Mouse (Mus musculus) CD4-positive, CD25-positive, alpha-beta regulatory T cell, adult 4 months (primary cell): ENCODE results near the gene Map3k20. TPM values are rescaled to one million over a fixed set of nuclear protein-coding genes. Genes with fewer than 3 reads are reported as not detected.
A peak's percentile ranks its signal among the peaks of the same experiment; 100 is the strongest.

Source experiments
- ATAC-seq: one replicate; pipeline ENCODE4 v1.8.0; 2017
- polyA plus RNA-seq, 2 experiments: library from polyadenylated mRNA; unstranded; fragments of 100-300 nt; shearing (Covaris generic); gene quantifications; one replicate each; pipeline ENCODE4 v1.2.1; 2017

The Map3k20 gene
- under 1 TPM in 1 of 2 experiments, not detected in 1; 0.17 TPM for polyA plus RNA-seq

DNA sequence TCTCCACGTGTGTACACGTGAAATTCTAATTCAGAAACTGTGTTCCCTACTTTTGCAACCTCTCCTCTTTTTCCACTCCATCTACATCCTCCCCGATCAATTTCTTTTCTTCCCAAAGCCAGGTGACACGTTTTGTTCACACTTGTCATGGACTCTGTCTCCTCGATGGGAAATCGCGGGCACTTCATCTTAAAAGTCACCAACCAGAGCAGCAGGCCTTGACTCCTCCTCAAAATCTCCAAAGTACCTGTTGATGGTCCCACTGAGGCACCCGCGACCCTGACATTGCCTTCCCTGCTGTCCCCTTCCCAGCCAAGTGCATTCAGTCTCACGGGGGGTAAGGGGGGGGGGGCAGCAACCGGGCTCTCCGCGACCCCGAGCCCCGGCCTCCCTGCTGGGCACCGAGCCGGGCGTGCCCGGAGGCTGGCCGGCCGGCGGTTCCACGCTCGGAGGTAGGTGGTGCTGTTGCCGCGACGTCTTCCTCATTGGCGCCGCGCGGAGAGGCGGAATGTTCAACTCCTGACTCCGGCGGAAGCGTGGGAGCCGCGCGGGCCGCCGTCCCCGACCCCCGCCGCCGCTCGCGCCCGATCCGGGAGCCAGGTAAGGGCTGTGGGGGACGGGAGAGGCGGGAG, at the start of gene Map3k20:
Map3k20 (plus strand) TSS at position 382 of the 632 bp plus-strand sequence.
- ATAC-seq = peak; percentile 16

GRCm38 (mm10) chr2:72238421-72238820, 47.0 kb upstream of the Map3k20 start:
- ATAC-seq = no peak

DNA sequence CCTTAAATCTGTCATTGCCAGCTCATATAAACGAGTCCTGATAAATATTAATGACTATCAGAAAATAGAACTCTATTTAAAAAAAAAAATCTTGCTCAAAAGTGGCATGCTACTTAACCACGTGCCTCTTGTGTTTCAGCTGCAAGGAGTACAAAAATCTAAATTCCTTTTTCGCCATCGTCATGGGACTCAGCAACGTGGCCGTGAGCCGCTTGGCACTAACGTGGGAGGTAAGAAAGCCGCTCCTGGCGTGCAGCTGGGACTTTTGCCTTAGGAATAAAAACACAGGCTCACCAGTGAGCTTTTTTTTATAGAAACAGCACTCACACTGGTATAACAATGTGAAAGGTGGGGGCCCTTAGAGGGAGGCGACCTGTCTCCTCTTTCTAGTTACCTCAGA, 46.5 kb upstream of the Map3k20 start:
- no peak for ATAC-seq

DNA sequence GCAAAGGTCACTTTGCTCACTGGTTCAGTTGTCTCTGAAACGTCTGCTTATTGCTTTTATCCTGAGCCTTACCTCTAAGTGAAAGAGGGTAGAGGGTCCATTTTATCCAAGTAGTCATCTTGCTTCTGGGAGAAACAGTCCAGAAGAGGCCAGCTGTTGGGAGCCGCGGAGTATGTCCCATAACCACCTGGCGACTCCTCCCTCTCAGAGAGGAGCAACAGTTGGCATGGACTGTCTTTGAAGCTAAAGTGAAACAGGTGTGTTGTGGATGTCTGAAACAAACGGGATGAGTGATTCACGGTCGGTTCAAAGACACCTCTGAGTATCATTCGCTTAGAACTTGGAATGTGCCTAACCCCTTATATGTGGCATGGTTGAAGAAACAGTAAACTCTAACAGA, 46.0 kb upstream of the Map3k20 start:
- ATAC-seq = no peak

DNA sequence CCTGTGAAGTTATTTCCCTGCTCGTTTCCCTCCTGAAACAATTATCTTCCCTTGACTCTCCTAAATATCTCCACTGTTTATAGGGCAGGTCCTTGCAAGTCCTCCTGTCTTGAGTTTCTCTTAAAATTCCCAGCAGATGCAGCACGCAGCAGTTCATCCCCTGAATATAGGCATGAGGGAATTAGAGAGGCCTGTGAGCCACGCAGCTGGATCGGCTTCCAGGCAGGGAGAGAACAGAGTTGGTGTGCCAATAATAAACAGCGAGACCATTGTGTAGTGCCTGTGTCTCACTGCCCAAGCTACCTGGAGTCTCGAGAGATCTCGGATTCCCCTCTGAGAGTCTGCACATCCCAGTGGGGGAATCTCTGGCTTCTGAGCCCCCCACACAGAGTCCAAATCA, 45.4 kb upstream of the Map3k20 start:
- ATAC-seq = no peak

- no peak for ATAC-seq
Measured at GRCm38 (mm10) chr2:72240691-72241090, 44.7 kb upstream of the Map3k20 start.

DNA sequence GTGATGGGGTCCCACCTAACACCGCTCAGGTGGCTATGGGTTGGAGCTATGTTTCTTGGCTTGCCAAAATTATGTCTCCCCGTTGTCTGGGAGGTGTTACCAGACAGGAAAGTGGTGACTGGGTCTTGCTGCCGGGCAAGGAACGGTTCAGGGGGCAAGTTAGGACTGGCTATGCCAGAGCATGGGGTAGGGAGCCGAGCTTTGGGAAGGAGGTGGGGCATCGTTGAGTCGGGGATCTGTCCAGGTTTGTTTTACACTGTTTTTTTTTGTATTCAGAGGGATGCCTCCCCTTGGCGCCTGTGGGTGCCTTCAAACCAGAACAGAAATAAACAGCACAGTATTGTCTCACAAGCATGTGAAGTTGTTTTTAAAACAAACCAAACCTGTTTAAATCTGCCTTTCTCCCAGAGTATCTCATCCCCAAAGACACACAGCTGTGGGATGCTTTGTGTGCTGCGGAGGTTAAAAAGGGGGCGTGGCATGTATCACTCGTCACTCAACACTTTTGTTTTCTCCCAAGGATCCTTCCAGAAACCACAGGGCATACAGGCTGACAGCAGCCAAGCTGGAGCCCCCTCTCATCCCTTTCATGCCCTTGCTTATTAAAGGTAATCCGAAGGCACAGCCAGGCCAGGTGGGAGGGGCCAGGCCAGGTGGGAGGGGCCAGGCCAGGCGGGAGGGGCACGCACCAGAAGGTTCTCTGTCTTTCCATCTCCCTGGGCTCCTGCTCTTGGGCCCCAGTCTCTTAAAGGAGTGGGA, 43.5 kb upstream of the Map3k20 start:
- ATAC-seq = no peak

- no peak for ATAC-seq
Measured at GRCm38 (mm10) chr2:72242910-72243675, 42.3 kb upstream of the Map3k20 start.

GRCm38 (mm10) chr2:72245631-72246030, 39.8 kb upstream of the Map3k20 start:
- ATAC-seq = no peak

DNA sequence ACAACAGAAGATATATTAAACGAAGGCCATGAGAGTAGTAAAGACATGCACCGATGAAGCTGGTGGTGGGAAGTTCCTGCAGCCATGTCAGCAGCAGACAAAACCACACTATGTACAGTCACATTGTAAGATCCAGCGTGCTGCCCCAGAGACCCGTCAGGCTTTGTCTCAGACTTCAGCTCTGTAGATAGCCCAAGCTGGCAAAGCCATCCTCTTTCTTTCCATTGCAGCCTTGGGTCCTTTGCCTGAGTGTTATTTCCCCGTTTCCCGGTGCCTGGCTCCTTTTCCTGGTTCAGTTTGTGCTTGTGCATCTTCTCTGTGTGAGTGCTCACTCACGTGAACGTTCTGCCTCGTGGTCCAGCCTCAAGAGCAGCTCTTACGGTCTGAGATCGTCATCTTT, 39.1 kb upstream of the Map3k20 start:
- ATAC-seq = no peak

DNA sequence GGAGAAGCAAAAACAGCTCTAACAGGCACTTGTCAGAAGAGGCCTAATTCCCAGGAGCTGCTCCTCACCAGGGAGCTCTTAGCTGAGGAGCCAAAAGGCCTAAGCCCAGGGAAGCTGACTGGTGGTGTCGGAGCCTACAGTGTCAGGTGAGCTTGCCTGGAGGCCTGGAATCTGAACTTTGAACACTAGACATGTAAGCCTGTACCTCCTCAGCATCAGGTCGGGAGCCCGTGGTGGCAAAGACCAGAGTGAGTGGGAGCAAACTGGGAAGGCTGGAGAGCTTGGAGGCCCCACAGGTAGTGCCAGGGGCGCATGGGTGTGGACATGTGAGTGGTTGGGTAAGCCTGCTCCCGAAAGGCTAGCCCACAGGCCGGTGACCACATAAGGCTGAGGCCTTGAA, 37.6 kb upstream of the Map3k20 start:
- ATAC-seq = no peak

- no peak for ATAC-seq
Measured at GRCm38 (mm10) chr2:72252510-72253505, 32.6 kb upstream of the Map3k20 start.

- ATAC-seq = no peak
Measured at GRCm38 (mm10) chr2:72253882-72254281, 31.6 kb upstream of the Map3k20 start.

GRCm38 (mm10) chr2:72254813-72255582, 30.4 kb upstream of the Map3k20 start:
- no peak for ATAC-seq

- ATAC-seq = no peak
Measured at GRCm38 (mm10) chr2:72260704-72261103, 24.7 kb upstream of the Map3k20 start.

- no peak for ATAC-seq
Measured at GRCm38 (mm10) chr2:72262814-72263480, 22.5 kb upstream of the Map3k20 start.

GRCm38 (mm10) chr2:72267390-72267789, 18.0 kb upstream of the Map3k20 start:
- no peak for ATAC-seq

- ATAC-seq = no peak
Measured at GRCm38 (mm10) chr2:72269651-72270341, 15.6 kb upstream of the Map3k20 start.

DNA sequence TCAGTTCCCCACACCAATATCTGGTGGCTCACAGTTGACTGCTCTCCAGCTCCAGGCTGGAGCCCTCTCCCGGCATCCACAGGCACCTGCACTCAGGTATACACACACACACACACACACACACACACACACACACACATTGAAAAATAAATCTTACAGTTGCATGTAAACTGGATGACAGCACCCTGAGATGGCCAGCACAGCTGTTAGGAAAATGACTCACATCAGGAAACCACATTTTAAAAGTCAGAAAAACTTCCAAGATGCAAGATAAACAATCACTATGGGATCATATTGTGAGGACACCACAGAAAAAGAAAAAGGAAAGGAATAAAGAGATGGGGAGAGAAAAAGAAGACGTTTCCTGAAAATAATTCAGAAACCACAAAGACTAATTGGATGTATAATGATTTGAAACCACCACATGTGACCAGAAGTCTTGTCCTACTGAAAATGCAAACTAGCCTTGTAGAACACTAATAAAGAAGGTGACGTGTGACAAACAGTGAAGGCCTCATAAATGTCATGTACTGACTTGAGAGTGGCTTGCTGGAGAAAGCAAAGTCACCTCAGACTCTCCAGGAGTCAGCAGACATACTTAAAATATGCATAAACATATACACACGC, 7.1 kb upstream of the Map3k20 start:
- no peak for ATAC-seq

GRCm38 (mm10) chr2:72280524-72280923, 4.9 kb upstream of the Map3k20 start:
- no peak for ATAC-seq
